Mouse (Mus musculus): ENCODE measurements around the gene Gpr12. TPM values are rescaled to one million over a fixed set of nuclear protein-coding genes. Genes with fewer than 3 reads are reported as not detected.
"Not testable (repeated sequence)": the region's sequence is repeated elsewhere in the genome, so short reads cannot be mapped to it uniquely, and the experiment has no call there.

Gene Gpr12
- total RNA-seq, 2 experiments from 2014 or later = not detected

GRCm38 (mm10) chr5:146590987-146591386, 5.9 kb upstream of the Gpr12 start:
- no peak for ATAC-seq (replicated peaks; ENCODE audit: poor library complexity, severe bottlenecking)

- ATAC-seq (replicated peaks; ENCODE audit: poor library complexity, severe bottlenecking) = no peak
These were observed 1.5 kb upstream of the Gpr12 start for GRCm38 (mm10) chr5:146586357-146587070.

- ATAC-seq (replicated peaks; ENCODE audit: poor library complexity, severe bottlenecking) = no peak
These were observed 240 bp upstream of the Gpr12 start for GRCm38 (mm10) chr5:146585307-146585651.

GRCm38 (mm10) chr5:146584156-146584477, 922 bp downstream of the Gpr12 start:
- ATAC-seq (replicated peaks; ENCODE audit: poor library complexity, severe bottlenecking) = 0 out of 2 replicates have a peak, but pooled peaks have one; percentile 1

- no peak for ATAC-seq (replicated peaks; ENCODE audit: poor library complexity, severe bottlenecking)
These were observed 8.4 kb downstream of the Gpr12 start for GRCm38 (mm10) chr5:146576668-146577067.

- ATAC-seq (replicated peaks; ENCODE audit: poor library complexity, severe bottlenecking) = not testable (repeated sequence)
These were observed 12.3 kb downstream of the Gpr12 start for GRCm38 (mm10) chr5:146572735-146573042.

- ATAC-seq (replicated peaks; ENCODE audit: poor library complexity, severe bottlenecking) = not testable (repeated sequence)
These were observed 13.0 kb downstream of the Gpr12 start for GRCm38 (mm10) chr5:146571830-146572734.

GRCm38 (mm10) chr5:146570179-146570578, 14.9 kb downstream of the Gpr12 start:
- ATAC-seq (replicated peaks; ENCODE audit: poor library complexity, severe bottlenecking) = not testable (repeated sequence)

- peak; percentile 44; the same call in 1 of the 2 replicates for ATAC-seq (replicated peaks; ENCODE audit: poor library complexity, severe bottlenecking)
These were observed 18.0 kb downstream of the Gpr12 start for GRCm38 (mm10) chr5:146567054-146567453.

GRCm38 (mm10) chr5:146564259-146564658, 20.8 kb downstream of the Gpr12 start:
- no peak for ATAC-seq (replicated peaks; ENCODE audit: poor library complexity, severe bottlenecking)

GRCm38 (mm10) chr5:146555836-146556235, 29.2 kb downstream of the Gpr12 start, which contains the start of gene Gm3415:
Gene Gm3415 (plus strand): TSS chr5:146556136.
- ATAC-seq (replicated peaks; ENCODE audit: poor library complexity, severe bottlenecking) = not testable (repeated sequence)

GRCm38 (mm10) chr5:146537347-146537746, 47.7 kb downstream of the Gpr12 start, which contains the start of gene Gm3409:
Gene Gm3409 (plus strand): TSS chr5:146537647.
- not testable (repeated sequence) for ATAC-seq (replicated peaks; ENCODE audit: poor library complexity, severe bottlenecking)

Other genes with a start within 250 kb of the Gpr12 start
- gene Wasf3, start 200.3 kb downstream of the Gpr12 start, total RNA-seq (2014; fragmentation: Nextera tagmentation) = not detected in 2 replicates
- not detected in 2 replicates for gene Wasf3, start 200.3 kb downstream of the Gpr12 start, total RNA-seq (2017)
- gene Gm6408, start 103.3 kb downstream of the Gpr12 start, total RNA-seq (2014; fragmentation: Nextera tagmentation) = not detected in 2 replicates
- not detected in 2 replicates for gene Gm6408, start 103.3 kb downstream of the Gpr12 start, total RNA-seq (2017)
- not detected in 2 replicates for gene Gm6370, start 93.9 kb downstream of the Gpr12 start, total RNA-seq (2014; fragmentation: Nextera tagmentation)
- not detected in 2 replicates for gene Gm6370, start 93.9 kb downstream of the Gpr12 start, total RNA-seq (2017)
- not detected in 2 replicates for gene 4930449I24Rik, start 82.8 kb downstream of the Gpr12 start, total RNA-seq (2014; fragmentation: Nextera tagmentation)
- not detected in 2 replicates for gene 4930449I24Rik, start 82.8 kb downstream of the Gpr12 start, total RNA-seq (2017)
- not detected in 2 replicates for gene Gm3402, start 71.1 kb downstream of the Gpr12 start, total RNA-seq (2014; fragmentation: Nextera tagmentation)
- not detected in 2 replicates for gene Gm3402, start 71.1 kb downstream of the Gpr12 start, total RNA-seq (2017)
- gene Gm3404, start 59.4 kb downstream of the Gpr12 start, total RNA-seq (2014; fragmentation: Nextera tagmentation) = not detected in 2 replicates
- gene Gm3404, start 59.4 kb downstream of the Gpr12 start, total RNA-seq (2017) = not detected in 2 replicates
- not detected in 2 replicates for gene Gm3409, start 47.6 kb downstream of the Gpr12 start, total RNA-seq (2014; fragmentation: Nextera tagmentation)
- not detected in 2 replicates for gene Gm3409, start 47.6 kb downstream of the Gpr12 start, total RNA-seq (2017)
- not detected in 2 replicates for gene Gm3415, start 29.1 kb downstream of the Gpr12 start, total RNA-seq (2014; fragmentation: Nextera tagmentation)
- not detected in 2 replicates for gene Gm3415, start 29.1 kb downstream of the Gpr12 start, total RNA-seq (2017)
- 18.4 and 22.5 TPM in 2 replicates for gene Usp12, start 209.8 kb upstream of the Gpr12 start, total RNA-seq (2014; fragmentation: Nextera tagmentation)
- gene Usp12, start 209.8 kb upstream of the Gpr12 start, total RNA-seq (2017) = 24.0 and 57.3 TPM in 2 replicates
- gene Rpl21, start 247.7 kb upstream of the Gpr12 start, total RNA-seq (2014; fragmentation: Nextera tagmentation) = 2,458 and 2,594 TPM in 2 replicates
- 1,991 and 2,116 TPM in 2 replicates for gene Rpl21, start 247.7 kb upstream of the Gpr12 start, total RNA-seq (2017)